Comparison of ENCODE assay signal across 12 mouse cellular contexts in the genomic region with DNA sequence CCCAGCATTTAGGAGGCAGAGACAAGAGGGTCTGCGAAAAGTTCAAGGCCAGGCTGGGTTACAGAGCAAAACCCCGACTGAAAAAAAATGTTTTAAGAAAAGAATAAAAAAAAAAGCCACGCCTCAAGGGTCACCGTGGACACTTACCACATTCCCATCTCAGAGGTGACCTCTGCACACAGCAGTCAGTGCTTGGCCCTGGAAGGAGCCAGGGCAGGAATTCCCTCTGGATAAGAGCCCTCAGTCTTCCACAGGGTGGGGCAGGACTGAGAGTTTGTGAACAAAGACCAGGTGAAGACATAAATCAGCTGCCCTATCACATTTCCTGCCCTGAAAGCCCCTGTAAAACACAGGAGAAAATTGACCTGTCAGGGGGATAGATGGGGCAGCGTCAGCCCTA. TPM values are rescaled to one million over a fixed set of nuclear protein-coding genes. Genes with fewer than 3 reads are reported as not detected.
DNase-seq lines count a peak whose midpoint lies in the region; ATAC-seq and TF ChIP-seq lines count a peak whose summit lies in the region.
"Had no signal": no experiment of that assay in that cellular context is flagged by ENCODE, and none has a peak within 500 bp of the region (broad histone marks: within the 10 kb centered on the region; RNA-seq: fewer than 3 reads in every experiment).

No protein-coding gene starts in this region.

- H3K27ac ChIP-seq in forebrain, embryonic 10.5 days: peak overlapping the region; percentile 75
- no peak overlapping the region for H3K27ac ChIP-seq in forebrain, embryonic 16.5 days (ENCODE audit: low read length)
- peak overlapping the region; percentile 77 for H3K27ac ChIP-seq in kidney, embryonic 16.5 days (ENCODE audit: low read length)
- H3K27ac ChIP-seq in intestine, postnatal 0 days (ENCODE audit: low read depth, low read length): no peak overlapping the region

- H3K4me1 ChIP-seq in forebrain, embryonic 10.5 days: peaks cover 82% of the 10 kb centered on the region
- peaks cover 3% of the 10 kb centered on the region; the same call in 1 of the 2 replicates for H3K4me1 ChIP-seq in forebrain, embryonic 16.5 days (replicated peaks; ENCODE audit: control insufficient read depth, insufficient read depth, low read length)
- H3K4me1 ChIP-seq in kidney, embryonic 16.5 days (ENCODE audit: insufficient read depth, low read length): peaks cover 53% of the 10 kb centered on the region
- H3K4me1 ChIP-seq in intestine, postnatal 0 days (replicated peaks; ENCODE audit: control insufficient read depth, insufficient read depth, low read length): no peaks in the 10 kb centered on the region

- DNase-seq in forebrain, embryonic 10.5 days (ENCODE audit: extremely low spot score, low spot score): no peak
- no peak for DNase-seq in kidney, postnatal 4 days
- peak; percentile 81 for DNase-seq in ES-CJ7 (ENCODE audit: low read depth, low spot score)
- DNase-seq in left cerebral cortex, postnatal 4 days: no peak
- no peak for DNase-seq in cerebellum, adult 8-10 months
- DNase-seq: adrenal gland, postnatal 25 days; cerebellum, adult 9-11 months; right cerebral cortex, adult 18-20 months had no signal

- H3K9me3 ChIP-seq in forebrain, embryonic 10.5 days: no peaks in the 10 kb centered on the region; the same call in 1 of the 2 replicates
- no peaks in the 10 kb centered on the region for H3K9me3 ChIP-seq in forebrain, embryonic 16.5 days (ENCODE audit: control insufficient read depth, low read length)
- H3K9me3 ChIP-seq in kidney, embryonic 16.5 days (ENCODE audit: low read length): no peaks in the 10 kb centered on the region
- H3K9me3 ChIP-seq in intestine, postnatal 0 days (ENCODE audit: control insufficient read depth): no peaks in the 10 kb centered on the region

- intact Hi-C loops in left cerebral cortex, postnatal 4 days (cut with DNase I): no loop called here

- H3K27me3 ChIP-seq in forebrain, embryonic 10.5 days (ENCODE audit: poor library complexity, severe bottlenecking): peaks cover 29% of the 10 kb centered on the region
- H3K27me3 ChIP-seq in forebrain, embryonic 16.5 days (replicated peaks; ENCODE audit: control insufficient read depth, insufficient read depth, low read length): no peaks in the 10 kb centered on the region
- H3K27me3 ChIP-seq in kidney, embryonic 16.5 days (ENCODE audit: insufficient read depth, low read length): no peaks in the 10 kb centered on the region
- no peaks in the 10 kb centered on the region for H3K27me3 ChIP-seq in intestine, postnatal 0 days (replicated peaks; ENCODE audit: control insufficient read depth, insufficient read depth, low read length)

- no peak overlapping the region for H3K4me3 ChIP-seq in forebrain, embryonic 10.5 days
- H3K4me3 ChIP-seq in forebrain, embryonic 16.5 days (replicated peaks; ENCODE audit: low read length): no peak overlapping the region
- H3K4me3 ChIP-seq in kidney, embryonic 16.5 days (ENCODE audit: low read length): no peak overlapping the region
- no peak overlapping the region for H3K4me3 ChIP-seq in intestine, postnatal 0 days (ENCODE audit: low read depth, low read length)
- H3K4me3 ChIP-seq: erythroblast, embryonic 14.5 days had no signal

- WGBS in forebrain, embryonic 10.5 days: 86% methylated on average over 5 of the region's 5 CpGs
- WGBS in forebrain, embryonic 16.5 days: 80% methylated on average over 5 of the region's 5 CpGs
- 23% methylated on average over 5 of the region's 5 CpGs for WGBS in kidney, embryonic 16.5 days
- WGBS in intestine, postnatal 0 days: 32% methylated on average over 5 of the region's 5 CpGs

- no peak overlapping the region for H3K4me2 ChIP-seq in forebrain, embryonic 16.5 days (ENCODE audit: low read length)
- H3K4me2 ChIP-seq in kidney, embryonic 16.5 days (replicated peaks; ENCODE audit: low read depth, low read length): peak overlapping the region; percentile 31
- H3K4me2 ChIP-seq in intestine, postnatal 0 days (replicated peaks; ENCODE audit: low read depth): no peak overlapping the region

- no peak overlapping the region for H3K9ac ChIP-seq in forebrain, embryonic 16.5 days (replicated peaks; ENCODE audit: low read depth, low read length)
- H3K9ac ChIP-seq in kidney, embryonic 16.5 days (replicated peaks; ENCODE audit: low read length): peak overlapping the region; percentile 33
- no peak overlapping the region for H3K9ac ChIP-seq in intestine, postnatal 0 days (ENCODE audit: low read depth, low read length)

- no peaks in the 10 kb centered on the region for H3K36me3 ChIP-seq in forebrain, embryonic 10.5 days (replicated peaks)
- no peaks in the 10 kb centered on the region for H3K36me3 ChIP-seq in forebrain, embryonic 16.5 days (ENCODE audit: control insufficient read depth, insufficient read depth)
- no peaks in the 10 kb centered on the region for H3K36me3 ChIP-seq in kidney, embryonic 16.5 days (ENCODE audit: insufficient read depth, low read length)
- H3K36me3 ChIP-seq in intestine, postnatal 0 days (ENCODE audit: control insufficient read depth, insufficient read depth): no peaks in the 10 kb centered on the region

- ATAC-seq in forebrain, embryonic 16.5 days: no peak
- ATAC-seq in kidney, embryonic 16.5 days (ENCODE audit: low FRiP score, low TSS enrichment): peak; percentile 39
- ATAC-seq in intestine, postnatal 0 days: peak; percentile 61

- TF ChIP-seq CTCF in intestine, postnatal 0 days (IDR thresholded peaks at IDR 0.05; ENCODE audit: low read depth): no peak

RNA-seq across cellular contexts. Expression of a gene that starts 12.9 kb away (rescaled TPM):
- polyA plus RNA-seq in forebrain, embryonic 10.5 days (2016; fragmentation: Nextera tagmentation; extraction: Ambion mirVana): 90.6 and 93.2 TPM in 2 replicates
- polyA plus RNA-seq in forebrain, embryonic 16.5 days (2015; fragmentation: Nextera tagmentation; extraction: Ambion mirVana): 106 and 110 TPM in 2 replicates
- polyA plus RNA-seq in kidney, embryonic 16.5 days (2015; fragmentation: Nextera tagmentation; extraction: Ambion mirVana): 132 and 133 TPM in 2 replicates
- polyA plus RNA-seq in intestine, postnatal 0 days (2015; fragmentation: Nextera tagmentation; extraction: Ambion mirVana): 56.4 and 57.3 TPM in 2 replicates
- 100 to 1,000 TPM; 113 to 119 TPM for total RNA-seq in left cerebral cortex, postnatal 4 days (2021)

Comparison
In these comparisons a context has a peak if more than half of its experiments do, and no peak if none do; other contexts are left out.
1. H3K27ac ChIP-seq: peak in forebrain, embryonic 10.5 days (single experiment) and kidney, embryonic 16.5 days (single experiment); none in forebrain, embryonic 16.5 days (single experiment) and intestine, postnatal 0 days (single experiment).